Mouse (Mus musculus) ES-E14 (cell line): ENCODE results near the gene Ppm1h. TPM values are rescaled to one million over a fixed set of nuclear protein-coding genes. Genes with fewer than 3 reads are reported as not detected.

Experiments used
- DNase-seq: peaks from one replicate; pipeline ENCODE4 v3.0.0-alpha.2; 2013; ENCODE audit warnings: low read depth, low spot score
- H3K27ac ChIP-seq: 2 replicates; pipeline ENCODE4 v1.5.1; 2012; ENCODE audit warnings: low read depth, mild to moderate bottlenecking, low read length, moderate library complexity, mixed read lengths; ENCODE audit not compliant: poor library complexity, insufficient read depth, severe bottlenecking
- H3K36me3 ChIP-seq: 2 replicates; pipeline ENCODE4 v1.6.1; 2012; ENCODE audit warnings: mild to moderate bottlenecking, low read length, moderate library complexity, mixed read lengths; ENCODE audit not compliant: control insufficient read depth, poor library complexity, insufficient read depth, severe bottlenecking
- H3K4me1 ChIP-seq, 2 experiments: fragments of 150-350 bp in 1 of 2; sonication (generic) in 1 of 2; 2 replicates each; pipeline ENCODE4 v1.6.1; 2012; ENCODE audit warnings: low read length in 2 of 2, mild to moderate bottlenecking in 1 of 2, mixed read lengths in 1 of 2; ENCODE audit not compliant: control insufficient read depth in 2 of 2, insufficient read depth in 2 of 2, poor library complexity in 1 of 2
- H3K4me3 ChIP-seq, 2 experiments: fragments of 150-350 bp in 1 of 2; sonication (generic) in 1 of 2; 2 replicates each; pipeline ENCODE4 v1.5.1; 2012; ENCODE audit warnings: low read length in 2 of 2, low read depth in 1 of 2, mild to moderate bottlenecking in 1 of 2, mixed read lengths in 1 of 2; ENCODE audit not compliant: insufficient read depth in 1 of 2, poor library complexity in 1 of 2, severe bottlenecking in 1 of 2
- H3K9ac ChIP-seq: 2 replicates; pipeline ENCODE4 v1.6.1; 2012; ENCODE audit warnings: low read depth, mild to moderate bottlenecking, low read length, mixed read lengths; ENCODE audit not compliant: poor library complexity, insufficient read depth, severe bottlenecking
- H3K9me3 ChIP-seq: fragments of 150-350 bp; sonication (generic); 2 replicates; pipeline ENCODE4 v1.6.1; 2012; ENCODE audit warnings: low read depth, mild to moderate bottlenecking, low read length; ENCODE audit not compliant: control insufficient read depth, insufficient read depth
- CHD2 ChIP-seq: IDR thresholded peaks from 2 replicates; pipeline ENCODE4 v1.6.1; 2014; ENCODE audit warnings: mild to moderate bottlenecking, low read depth, low read length, inconsistent platforms
- HCFC1 ChIP-seq: IDR thresholded peaks from 2 replicates; pipeline ENCODE4 v1.6.1; 2012; ENCODE audit warnings: low read length, inconsistent platforms, borderline replicate concordance; ENCODE audit not compliant: insufficient read depth
- MAFK ChIP-seq: IDR thresholded peaks from 2 replicates; pipeline ENCODE4 v1.6.1; 2014; ENCODE audit warnings: mild to moderate bottlenecking, low read depth, low read length, inconsistent platforms; ENCODE audit not compliant: insufficient read depth
- ZC3H11A ChIP-seq: IDR thresholded peaks from 2 replicates; pipeline ENCODE4 v1.6.1; 2012; ENCODE audit warnings: low read depth, mild to moderate bottlenecking, inconsistent platforms, low read length, borderline replicate concordance
- ZNF384 ChIP-seq: IDR thresholded peaks from 2 replicates; pipeline ENCODE4 v1.6.1; 2012; ENCODE audit warnings: low read depth, low read length, inconsistent platforms
- in situ Hi-C, 2 experiments: fragments of 600-800 bp; cut with MboI; formaldehyde crosslinking; loops; one replicate each; pipeline ENCODE4 v1.15.1; 2025; ENCODE audit warnings: low sequenced_read_pairs in 2 of 2, inconsistent platforms in 1 of 2; ENCODE audit not compliant: unreplicated experiment in 2 of 2
- total RNA-seq: library from RNA; depleted of rRNA; stranded (reverse); fragments of 300-350 nt; gene quantifications from 2 replicates; pipeline ENCODE4 v1.2.3, GENCODE M21; 2012

The Ppm1h gene
- total RNA-seq, 1 experiment = 4.5 TPM

DNA sequence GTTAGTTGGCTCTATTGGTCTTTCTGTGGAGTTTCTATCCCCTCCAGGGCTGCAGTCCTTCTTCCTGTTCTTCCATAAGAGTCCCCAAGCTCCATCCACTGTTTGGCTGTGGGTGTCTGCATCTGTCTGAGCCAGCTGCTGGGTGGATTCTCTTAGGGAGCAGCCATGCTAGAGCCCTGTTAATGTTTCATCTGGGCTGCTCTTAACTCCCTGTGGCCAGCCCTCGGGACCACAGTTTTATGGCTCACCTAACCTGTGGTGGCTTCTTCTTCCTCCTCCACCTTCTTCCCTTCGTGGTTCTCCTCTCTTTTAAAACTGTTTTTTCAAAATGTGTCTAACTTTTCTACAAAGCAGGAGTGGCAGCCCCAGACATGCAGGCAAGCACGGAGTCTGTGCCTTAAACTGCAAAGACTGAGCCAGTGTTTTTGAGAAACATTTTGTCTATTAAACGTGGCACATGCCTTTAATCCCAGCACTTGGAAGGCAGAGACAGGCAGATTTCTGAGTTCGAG, 5.3 kb downstream of the Ppm1h start:
- Histone ChIP-seq H3K36me3 (no peaks in the 10 kb centered on the region), H3K4me1 (peaks cover 0 to 5% of the 10 kb centered on the region in 2 experiments; a peak in 1 of 4 replicates), H3K9ac (no peak overlapping the region), H3K4me3 (no peak overlapping the region), H3K27ac (no peak overlapping the region), H3K9me3 (no peaks in the 10 kb centered on the region)
- TF ChIP-seq ZC3H11A = no peak
- TF ChIP-seq CHD2 = no peak
- TF ChIP-seq ZNF384 = no peak
- no peak for TF ChIP-seq MAFK
- in situ Hi-C loops = no loop called here
- DNase-seq = no peak

DNA sequence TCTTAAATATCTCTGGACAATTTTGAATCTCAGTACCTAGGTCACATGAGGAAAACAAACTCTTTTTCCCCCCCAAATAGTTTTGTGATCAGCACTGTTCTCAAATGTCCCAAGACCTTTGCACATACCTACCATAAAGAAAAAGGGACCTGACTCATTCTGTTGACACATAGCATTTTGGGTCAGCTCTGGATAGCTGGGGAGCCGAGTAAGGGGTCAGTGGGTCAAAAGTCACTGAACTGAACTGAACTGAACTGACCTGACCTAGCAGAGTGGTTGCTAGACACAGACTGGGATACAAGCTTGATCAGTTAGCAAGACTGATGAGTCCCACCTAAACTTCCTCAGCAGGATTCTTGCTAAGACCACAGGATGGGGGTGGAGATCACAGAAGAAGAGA, 6.7 kb downstream of the Ppm1h start:
- Histone ChIP-seq H3K27ac (no peak overlapping the region), H3K4me1 (peaks cover 0 to 3% of the 10 kb centered on the region in 2 experiments; a peak in 1 of 4 replicates), H3K36me3 (no peaks in the 10 kb centered on the region), H3K9ac (no peak overlapping the region), H3K4me3 (no peak overlapping the region), H3K9me3 (no peaks in the 10 kb centered on the region)
- in situ Hi-C loops = no loop called here
- no peak for DNase-seq
- TF ChIP-seq ZC3H11A = no peak

DNA sequence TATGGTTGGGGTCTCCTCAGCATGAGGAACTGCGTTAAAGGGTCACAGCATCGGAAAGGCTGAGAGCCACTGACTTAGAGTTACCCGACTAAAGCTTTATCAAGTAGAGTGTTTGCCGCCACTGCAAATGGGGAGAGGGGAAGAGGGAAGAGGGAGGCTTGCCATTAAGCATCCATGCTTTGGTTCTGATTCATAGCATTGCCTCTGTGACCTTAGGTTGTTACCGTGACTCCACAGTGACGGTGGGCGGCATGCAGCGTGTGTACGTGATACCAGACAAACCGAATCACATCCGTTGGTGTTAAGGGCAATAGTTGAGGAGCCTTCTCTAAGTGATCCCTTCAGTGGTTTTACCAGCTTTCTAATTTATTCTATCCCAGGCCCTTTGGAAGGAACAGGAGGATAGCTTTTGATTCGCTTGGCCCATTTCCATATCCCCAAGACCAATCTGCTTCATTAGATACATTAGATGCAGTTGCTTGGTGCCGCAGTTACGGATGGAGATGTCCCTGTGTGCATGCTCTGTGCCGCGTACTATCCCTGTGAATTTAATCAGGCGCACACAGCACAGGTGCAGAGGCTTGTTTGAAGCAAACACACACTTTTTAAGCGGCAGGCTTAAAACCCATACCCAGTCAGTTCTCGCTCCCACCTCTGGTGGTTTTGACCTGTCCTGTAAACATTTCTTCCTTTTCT, 7.4 kb downstream of the Ppm1h start:
- H3K27ac ChIP-seq = no peak overlapping the region
- DNase-seq = no peak
- H3K36me3 ChIP-seq = no peaks in the 10 kb centered on the region
- no peak for TF ChIP-seq ZC3H11A
- no peak for TF ChIP-seq CHD2
- TF ChIP-seq ZNF384 = no peak
- TF ChIP-seq HCFC1 = no peak
- no peak for TF ChIP-seq MAFK
- no peaks in the 10 kb centered on the region for H3K4me1 ChIP-seq
- H3K9me3 ChIP-seq = no peaks in the 10 kb centered on the region
- H3K4me3 ChIP-seq = no peak overlapping the region
- in situ Hi-C loops = no loop called here
- no peak overlapping the region for H3K9ac ChIP-seq

DNA sequence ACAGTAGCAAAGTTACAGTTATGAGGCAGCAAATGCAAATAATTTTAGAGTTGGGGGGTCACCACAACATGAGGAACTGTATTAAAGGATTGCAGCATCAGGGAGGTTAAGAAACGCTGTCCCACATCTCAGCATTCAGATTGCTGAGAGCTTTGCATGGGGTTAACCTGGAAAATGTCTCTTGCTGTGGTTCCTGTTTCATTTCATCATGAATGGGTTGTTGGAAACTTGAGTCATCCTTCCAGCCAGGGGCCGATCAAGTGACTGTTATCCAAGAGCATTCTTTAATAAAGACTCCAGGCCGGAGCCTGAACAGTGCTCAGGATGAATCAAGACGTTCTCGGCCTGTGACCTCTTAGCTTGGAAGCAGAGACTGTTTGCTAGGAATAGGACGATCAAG, 12.1 kb downstream of the Ppm1h start:
- in situ Hi-C loops = no loop called here
- Histone ChIP-seq H3K9ac (no peak overlapping the region), H3K27ac (no peak overlapping the region), H3K4me3 (no peak overlapping the region), H3K36me3 (no peaks in the 10 kb centered on the region), H3K4me1 (peaks cover 0 to 2% of the 10 kb centered on the region in 2 experiments; a peak in 1 of 4 replicates), H3K9me3 (no peaks in the 10 kb centered on the region)
- TF ChIP-seq ZC3H11A = no peak
- TF ChIP-seq HCFC1 = no peak
- no peak for TF ChIP-seq MAFK
- TF ChIP-seq CHD2 = no peak
- no peak for TF ChIP-seq ZNF384
- no peak for DNase-seq
